Mouse (Mus musculus) MEL (cell line): ENCODE results near the gene Odr4.

Experiments used
- MEF2A ChIP-seq: IDR thresholded peaks from 2 replicates; pipeline ENCODE4 v1.6.1; 2014; ENCODE audit warnings: low read depth, mild to moderate bottlenecking, inconsistent platforms, low read length, improper control_type of control experiment; ENCODE audit not compliant: poor library complexity, insufficient replicate concordance, severe bottlenecking; ENCODE audit errors: extremely low read depth
- MXI1 ChIP-seq: IDR thresholded peaks from 2 replicates; pipeline ENCODE4 v1.6.1; 2011; ENCODE audit warnings: mild to moderate bottlenecking, low read depth, low read length, improper control_type of control experiment
- TCF12 ChIP-seq: IDR thresholded peaks from 2 replicates; pipeline ENCODE4 v1.6.1; 2014; ENCODE audit warnings: low read depth, mild to moderate bottlenecking, inconsistent platforms, low read length, improper control_type of control experiment, moderate library complexity

GRCm38 (mm10) chr1:150391931-150392637, 796 bp downstream of the Odr4 start:
- TF ChIP-seq MEF2A (no peak), TCF12 (no peak), MXI1 (no peak)
